Mouse (Mus musculus): ENCODE measurements at regions not wholly inside any gene's neighbourhood (a gene's known extent, or its start where the extent isn't known, plus 50 kb on each side); places are given as distances from the start of the nearest gene placed in this dataset.
A peak's percentile ranks its signal among the peaks of the same experiment; 100 is the strongest.

DNA sequence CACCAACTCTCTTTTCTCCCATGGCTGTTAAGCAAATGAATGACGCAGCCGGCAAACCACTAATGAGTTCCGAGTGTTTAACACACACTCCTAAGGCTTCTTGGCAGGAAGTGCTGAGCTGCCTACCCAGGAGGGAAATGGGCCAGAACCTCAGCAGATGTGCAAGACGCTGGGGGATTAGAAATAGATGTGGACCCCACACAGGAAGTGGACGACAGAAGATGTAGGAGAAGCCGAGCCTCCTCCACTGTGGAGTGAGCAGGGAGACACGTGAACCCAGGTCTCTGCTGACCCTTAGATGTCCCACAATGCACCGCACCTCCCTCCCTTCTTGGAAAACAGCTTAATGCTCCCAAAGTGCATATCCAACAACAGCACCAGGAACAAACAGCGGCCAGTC, 94.8 kb upstream of the Hs6st1 start:
- no peak overlapping the region for H3K4me3 ChIP-seq (ENCODE audit: low read depth, low read length)
- no peak overlapping the region for H3K9ac ChIP-seq
- ATAC-seq (no peak), DNase-seq (peak; percentile 19)
- no peaks in the 10 kb centered on the region for H3K27me3 ChIP-seq (ENCODE audit: insufficient read depth, low read length)
- 42% methylated on average over 9 of the region's 9 CpGs for WGBS
- no peak overlapping the region for H3K4me2 ChIP-seq (ENCODE audit: low read depth)
- TF ChIP-seq CTCF (IDR thresholded peaks at IDR 0.05; ENCODE audit: low read depth) = no peak
- H3K27ac ChIP-seq (ENCODE audit: low read depth, low read length) = no peak overlapping the region
- H3K36me3 ChIP-seq (ENCODE audit: insufficient read depth) = no peaks in the 10 kb centered on the region
- no peaks in the 10 kb centered on the region for H3K9me3 ChIP-seq (ENCODE audit: low read length)
- H3K4me1 ChIP-seq (ENCODE audit: insufficient read depth) = no peaks in the 10 kb centered on the region

DNA sequence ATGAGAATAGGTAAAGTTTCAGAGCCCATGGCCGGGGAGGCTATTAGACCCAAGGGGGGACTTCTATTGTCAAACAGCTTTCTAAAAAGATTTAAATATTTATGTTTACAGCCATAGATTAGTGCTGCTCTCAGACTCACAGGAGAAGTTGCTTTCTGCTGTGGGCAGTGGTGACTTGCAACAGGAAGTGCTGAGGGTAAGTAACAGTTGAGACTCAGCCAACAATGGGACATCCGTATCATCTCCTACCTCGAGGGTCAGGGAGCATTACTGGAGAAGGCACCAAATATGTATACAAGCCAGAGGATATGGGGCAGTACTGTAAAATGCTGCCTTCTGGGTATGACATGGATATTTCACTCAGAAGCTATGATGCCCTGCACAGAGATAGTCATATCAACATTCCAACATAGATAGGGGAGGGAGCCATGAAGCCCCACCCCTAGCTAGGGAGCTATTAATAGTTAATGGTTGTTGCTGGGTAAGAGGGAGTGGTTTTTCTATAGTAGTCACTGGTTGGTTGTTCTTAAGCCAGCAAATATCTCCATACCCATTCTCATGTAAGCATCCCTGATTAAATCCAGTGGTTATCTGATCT, 92.5 kb upstream of the Hs6st1 start:
- no peak overlapping the region for H3K27ac ChIP-seq (ENCODE audit: low read depth, low read length)
- WGBS = 89% methylated on average over 3 of the region's 3 CpGs
- H3K4me1 ChIP-seq (ENCODE audit: insufficient read depth) = no peaks in the 10 kb centered on the region
- H3K9ac ChIP-seq = no peak overlapping the region
- no peak overlapping the region for H3K4me2 ChIP-seq (ENCODE audit: low read depth)
- ATAC-seq = no peak
- no peaks in the 10 kb centered on the region for H3K9me3 ChIP-seq (ENCODE audit: low read length)
- no peak for DNase-seq
- no peak overlapping the region for H3K4me3 ChIP-seq (ENCODE audit: low read depth, low read length)
- no peaks in the 10 kb centered on the region for H3K27me3 ChIP-seq (ENCODE audit: insufficient read depth, low read length)
- H3K36me3 ChIP-seq (ENCODE audit: insufficient read depth) = no peaks in the 10 kb centered on the region
- no peak for TF ChIP-seq CTCF (IDR thresholded peaks at IDR 0.05; ENCODE audit: low read depth)

- Histone ChIP-seq H3K27ac (ENCODE audit: low read depth, low read length) (no peak overlapping the region), H3K9ac (no peak overlapping the region), H3K9me3 (ENCODE audit: low read length) (no peaks in the 10 kb centered on the region), H3K4me2 (ENCODE audit: low read depth) (no peak overlapping the region), H3K4me1 (ENCODE audit: insufficient read depth) (no peaks in the 10 kb centered on the region), H3K4me3 (ENCODE audit: low read depth, low read length) (no peak overlapping the region), H3K36me3 (ENCODE audit: insufficient read depth) (no peaks in the 10 kb centered on the region), H3K27me3 (ENCODE audit: insufficient read depth, low read length) (no peaks in the 10 kb centered on the region)
- no peak for TF ChIP-seq CTCF (IDR thresholded peaks at IDR 0.05; ENCODE audit: low read depth)
- 75% methylated on average over 2 of the region's 2 CpGs for WGBS
- no peak for ATAC-seq
- DNase-seq = no peak
These were observed 91.7 kb upstream of the Hs6st1 start for GRCm38 (mm10) chr1:35976528-35976927.

GRCm38 (mm10) chr1:35978116-35978515, 90.1 kb upstream of the Hs6st1 start:
- WGBS = 92% methylated on average over 1 of the region's 1 CpGs
- H3K27me3 ChIP-seq (ENCODE audit: insufficient read depth, low read length) = no peaks in the 10 kb centered on the region
- H3K4me1 ChIP-seq (ENCODE audit: insufficient read depth) = no peaks in the 10 kb centered on the region
- ATAC-seq (no peak), DNase-seq (no peak)
- no peaks in the 10 kb centered on the region for H3K36me3 ChIP-seq (ENCODE audit: insufficient read depth)
- TF ChIP-seq CTCF (IDR thresholded peaks at IDR 0.05; ENCODE audit: low read depth) = no peak
- H3K4me3 ChIP-seq (ENCODE audit: low read depth, low read length) = no peak overlapping the region
- H3K9ac ChIP-seq = no peak overlapping the region
- H3K4me2 ChIP-seq (ENCODE audit: low read depth) = no peak overlapping the region
- H3K27ac ChIP-seq (ENCODE audit: low read depth, low read length) = no peak overlapping the region
- H3K9me3 ChIP-seq (ENCODE audit: low read length) = no peaks in the 10 kb centered on the region

GRCm38 (mm10) chr1:35978766-35979165, 89.4 kb upstream of the Hs6st1 start:
- H3K4me2 ChIP-seq (ENCODE audit: low read depth) = no peak overlapping the region
- H3K4me3 ChIP-seq (ENCODE audit: low read depth, low read length) = no peak overlapping the region
- DNase-seq (no peak), ATAC-seq (no peak)
- no peak overlapping the region for H3K27ac ChIP-seq (ENCODE audit: low read depth, low read length)
- no peak overlapping the region for H3K9ac ChIP-seq
- H3K36me3 ChIP-seq (ENCODE audit: insufficient read depth) = no peaks in the 10 kb centered on the region
- no peak for TF ChIP-seq CTCF (IDR thresholded peaks at IDR 0.05; ENCODE audit: low read depth)
- no peaks in the 10 kb centered on the region for H3K9me3 ChIP-seq (ENCODE audit: low read length)
- no peaks in the 10 kb centered on the region for H3K4me1 ChIP-seq (ENCODE audit: insufficient read depth)
- 85% methylated on average over 4 of the region's 4 CpGs for WGBS
- H3K27me3 ChIP-seq (ENCODE audit: insufficient read depth, low read length) = no peaks in the 10 kb centered on the region

GRCm38 (mm10) chr1:35981226-35981625, 87.0 kb upstream of the Hs6st1 start:
- H3K4me2 ChIP-seq (ENCODE audit: low read depth) = no peak overlapping the region
- no peak for ATAC-seq

GRCm38 (mm10) chr1:35983361-35983760, 84.8 kb upstream of the Hs6st1 start:
- DNase-seq (no peak), ATAC-seq (no peak)
- H3K36me3 ChIP-seq (ENCODE audit: insufficient read depth) = no peaks in the 10 kb centered on the region
- TF ChIP-seq CTCF (IDR thresholded peaks at IDR 0.05; ENCODE audit: low read depth) = no peak
- no peak overlapping the region for H3K4me3 ChIP-seq (ENCODE audit: low read depth, low read length)
- WGBS = 82% methylated on average over 3 of the region's 3 CpGs
- H3K27me3 ChIP-seq (ENCODE audit: insufficient read depth, low read length) = no peaks in the 10 kb centered on the region
- H3K4me1 ChIP-seq (ENCODE audit: insufficient read depth) = no peaks in the 10 kb centered on the region
- no peaks in the 10 kb centered on the region for H3K9me3 ChIP-seq (ENCODE audit: low read length)
- no peak overlapping the region for H3K27ac ChIP-seq (ENCODE audit: low read depth, low read length)
- no peak overlapping the region for H3K4me2 ChIP-seq (ENCODE audit: low read depth)
- no peak overlapping the region for H3K9ac ChIP-seq

More at GRCm38 (mm10) chr1:35981226-35981625, 87.0 kb upstream of the Hs6st1 start:
- WGBS = 96% methylated on average over 4 of the region's 4 CpGs
- H3K4me1 ChIP-seq (ENCODE audit: insufficient read depth) = no peaks in the 10 kb centered on the region
- no peak overlapping the region for H3K4me3 ChIP-seq (ENCODE audit: low read depth, low read length)
- no peaks in the 10 kb centered on the region for H3K36me3 ChIP-seq (ENCODE audit: insufficient read depth)
- H3K27me3 ChIP-seq (ENCODE audit: insufficient read depth, low read length) = no peaks in the 10 kb centered on the region
- H3K27ac ChIP-seq (ENCODE audit: low read depth, low read length) = no peak overlapping the region
- H3K9me3 ChIP-seq (ENCODE audit: low read length) = no peaks in the 10 kb centered on the region
- no peak overlapping the region for H3K9ac ChIP-seq
- no peak for TF ChIP-seq CTCF (IDR thresholded peaks at IDR 0.05; ENCODE audit: low read depth)
- DNase-seq = no peak
